Mouse (Mus musculus): ENCODE results near the gene Bub1b.

GRCm38 (mm10) chr2:118572183-118572836, 25.7 kb upstream of the Bub1b start:
- TF ChIP-seq MYOG (IDR thresholded peaks at IDR 0.05; ENCODE audit: control insufficient read depth in 1 of 3, insufficient read depth in 1 of 3, insufficient read length in 2 of 3, low read depth in 2 of 3) (no peak), MAX (IDR thresholded peaks at IDR 0.05; ENCODE audit: low read depth) (no peak), POLR2A (IDR thresholded peaks at IDR 0.05; ENCODE audit: insufficient read length, low read depth) (no peak), TCF12 (IDR thresholded peaks at IDR 0.05; ENCODE audit: insufficient read depth, poor library complexity, severe bottlenecking) (no peak), SRF (IDR thresholded peaks at IDR 0.05; ENCODE audit: control insufficient read depth, insufficient read length, low read depth) (no peak)
